Mouse (Mus musculus) lung, postnatal 0 days (tissue): ENCODE measurements around the gene Rhog. TPM values are rescaled to one million over a fixed set of nuclear protein-coding genes. Genes with fewer than 3 reads are reported as not detected.
A peak's percentile ranks its signal among the peaks of the same experiment; 100 is the strongest.

Source experiments
- ATAC-seq: fragments of 200-750 bp; cut with Nextera tagmentation; 2 replicates; pipeline ENCODE4 v1.8.0; 2017; ENCODE audit warnings: moderate library complexity
- DNase-seq: peaks from one replicate; pipeline ENCODE4 v3.0.0-alpha.2; 2016; ENCODE audit warnings: low spot score
- H3K27ac ChIP-seq: fragments of 300-500 bp; sonication (generic); 2 replicates; pipeline ENCODE4 v1.5.1; 2014; ENCODE audit warnings: antibody characterized with exemption, mild to moderate bottlenecking, low read length, mixed read lengths
- H3K27me3 ChIP-seq: fragments of 300-500 bp; sonication (generic); replicated peaks from 2 replicates; pipeline ENCODE4 v1.6.1; 2014; ENCODE audit warnings: low read length, mixed read lengths; ENCODE audit not compliant: insufficient read depth
- H3K36me3 ChIP-seq: fragments of 300-500 bp; sonication (generic); 2 replicates; pipeline ENCODE4 v1.6.1; 2014; ENCODE audit warnings: low read length, mixed read lengths; ENCODE audit not compliant: insufficient read depth
- H3K4me1 ChIP-seq: fragments of 300-500 bp; sonication (generic); 2 replicates; pipeline ENCODE4 v1.6.1; 2014; ENCODE audit warnings: antibody characterized with exemption, low read depth, low read length, mixed read lengths; ENCODE audit not compliant: insufficient read depth
- H3K4me2 ChIP-seq: fragments of 300-500 bp; sonication (generic); replicated peaks from 2 replicates; pipeline ENCODE4 v1.6.1; 2014; ENCODE audit warnings: low read depth, mild to moderate bottlenecking, low read length, moderate library complexity, mixed read lengths
- H3K4me3 ChIP-seq: fragments of 300-500 bp; sonication (generic); 2 replicates; pipeline ENCODE4 v1.5.1; 2014; ENCODE audit warnings: low read depth, low read length
- H3K9ac ChIP-seq: fragments of 300-500 bp; sonication (generic); replicated peaks from 2 replicates; pipeline ENCODE4 v1.6.1; 2014; ENCODE audit warnings: low read depth, mild to moderate bottlenecking
- H3K9me3 ChIP-seq: fragments of 300-500 bp; sonication (generic); 2 replicates; pipeline ENCODE4 v1.6.1; 2016; ENCODE audit warnings: low read length, mixed read lengths
- CTCF ChIP-seq: IDR thresholded peaks from 2 replicates; pipeline ENCODE4 v1.5.1; 2016; ENCODE audit warnings: antibody characterized with exemption, mild to moderate bottlenecking
- EP300 ChIP-seq: IDR thresholded peaks from 2 replicates; pipeline ENCODE4 v1.6.1; 2016; ENCODE audit warnings: antibody characterized with exemption, mild to moderate bottlenecking, control low read depth
- WGBS: fragments of 180-500 bp; shearing (Covaris S2); extraction: QIAGEN DNeasy Blood & Tissue Kit; methylation state at CpG from one replicate; pipeline ENCODE4 v1.1.7; 2014; 5-methylcytosine and 5-hydroxymethylcytosine counted together
- polyA plus RNA-seq: library from polyadenylated mRNA; unstranded; fragments of >200 nt; fragmentation: Nextera tagmentation; extraction: Ambion mirVana; gene quantifications from 2 replicates; pipeline ENCODE4 v1.2.1, GENCODE M21; 2015

The Rhog gene
- polyA plus RNA-seq, 1 experiment from 2014 or later: 141 TPM

GRCm38 (mm10) chr7:102258189-102258588, 2.3 kb upstream of the Rhog start:
- TF ChIP-seq EP300 (peak; percentile 47; the same call in 1 of the 2 replicates), CTCF (peak; percentile 86)
- DNase-seq: peak; percentile 87
- no peaks in the 10 kb centered on the region for H3K27me3 ChIP-seq
- ATAC-seq: peak; percentile 81
- H3K9me3 ChIP-seq: no peaks in the 10 kb centered on the region
- no peaks in the 10 kb centered on the region for H3K4me1 ChIP-seq
- no peak overlapping the region for H3K4me2 ChIP-seq
- 17% methylated on average over 4 of the region's 4 CpGs for WGBS
- H3K36me3 ChIP-seq: no peaks in the 10 kb centered on the region
- no peak overlapping the region for H3K27ac ChIP-seq
- no peak overlapping the region for H3K4me3 ChIP-seq
- H3K9ac ChIP-seq: no peak overlapping the region

DNA sequence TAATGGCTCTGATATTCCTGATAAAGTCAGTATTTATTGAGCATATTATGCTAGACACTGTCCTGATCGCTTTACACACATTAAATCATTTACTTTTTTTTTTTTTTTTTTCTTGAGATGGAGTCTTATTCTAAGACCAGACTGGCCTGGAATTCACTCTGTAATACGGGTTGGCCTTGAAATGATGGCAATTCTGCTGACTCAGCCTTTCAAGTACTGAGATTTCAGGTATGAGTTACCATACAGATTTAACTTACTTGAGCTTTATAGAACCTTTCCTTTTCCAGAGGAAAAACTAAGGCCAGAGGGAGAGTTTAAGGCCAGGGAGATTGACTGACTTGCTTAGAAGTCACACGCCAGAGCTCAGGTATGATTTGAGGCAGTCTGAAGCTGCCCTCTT, 782 bp upstream of the Rhog start:
- H3K27me3 ChIP-seq: no peaks in the 10 kb centered on the region
- no peak overlapping the region for H3K9ac ChIP-seq
- H3K27ac ChIP-seq: no peak overlapping the region
- no peak for ATAC-seq
- H3K4me2 ChIP-seq: no peak overlapping the region
- no peaks in the 10 kb centered on the region for H3K36me3 ChIP-seq
- 71% methylated on average over 3 of the region's 3 CpGs for WGBS
- no peaks in the 10 kb centered on the region for H3K4me1 ChIP-seq
- no peak overlapping the region for H3K4me3 ChIP-seq
- TF ChIP-seq CTCF: no peak
- no peak for TF ChIP-seq EP300
- no peak for DNase-seq
- no peaks in the 10 kb centered on the region for H3K9me3 ChIP-seq

DNA sequence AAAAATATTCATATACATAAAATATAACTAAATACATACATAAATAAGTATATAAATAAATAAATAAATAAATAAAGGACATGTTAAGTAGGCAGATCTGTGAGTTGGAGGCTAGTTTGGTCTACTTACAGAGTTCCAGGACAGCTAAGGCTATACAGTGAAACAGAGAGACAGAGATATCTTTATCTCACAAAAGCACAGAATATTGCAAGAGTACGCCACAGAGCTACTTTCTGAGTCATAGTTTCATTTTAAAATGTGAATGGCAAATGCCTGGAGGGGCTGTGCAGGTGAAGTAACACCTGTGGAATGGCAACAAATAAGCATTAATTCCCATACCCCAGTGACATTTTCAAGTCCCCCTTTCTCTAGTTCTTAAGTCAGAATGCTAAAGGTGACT, 2.2 kb downstream of the Rhog start:
- H3K36me3 ChIP-seq: no peaks in the 10 kb centered on the region
- H3K4me2 ChIP-seq: no peak overlapping the region
- H3K27ac ChIP-seq: no peak overlapping the region
- no peak overlapping the region for H3K9ac ChIP-seq
- ATAC-seq (no peak), DNase-seq (no peak)
- H3K27me3 ChIP-seq: no peaks in the 10 kb centered on the region
- 87% methylated on average over 1 of the region's 1 CpGs for WGBS
- no peak overlapping the region for H3K4me3 ChIP-seq
- TF ChIP-seq CTCF (no peak), EP300 (no peak)
- peaks cover 4% of the 10 kb centered on the region; the same call in 1 of the 2 replicates for H3K4me1 ChIP-seq
- H3K9me3 ChIP-seq: no peaks in the 10 kb centered on the region

- Histone ChIP-seq H3K27me3 (no peaks in the 10 kb centered on the region), H3K4me1 (peaks cover 30% of the 10 kb centered on the region), H3K36me3 (no peaks in the 10 kb centered on the region), H3K9ac (peak overlapping the region; percentile 95), H3K27ac (peak overlapping the region; percentile 99), H3K4me3 (peak overlapping the region; percentile 93), H3K9me3 (no peaks in the 10 kb centered on the region), H3K4me2 (peak overlapping the region; percentile 81)
- WGBS: under 1% methylated on average over 31 of the region's 33 CpGs
- TF ChIP-seq EP300 (no peak; the same call in 1 of the 2 replicates), CTCF (peak; percentile 87)
- peak; percentile 89 for ATAC-seq
- DNase-seq: peak; percentile 96
These were observed 5.1 kb downstream of the Rhog start for GRCm38 (mm10) chr7:102250631-102251214.

DNA sequence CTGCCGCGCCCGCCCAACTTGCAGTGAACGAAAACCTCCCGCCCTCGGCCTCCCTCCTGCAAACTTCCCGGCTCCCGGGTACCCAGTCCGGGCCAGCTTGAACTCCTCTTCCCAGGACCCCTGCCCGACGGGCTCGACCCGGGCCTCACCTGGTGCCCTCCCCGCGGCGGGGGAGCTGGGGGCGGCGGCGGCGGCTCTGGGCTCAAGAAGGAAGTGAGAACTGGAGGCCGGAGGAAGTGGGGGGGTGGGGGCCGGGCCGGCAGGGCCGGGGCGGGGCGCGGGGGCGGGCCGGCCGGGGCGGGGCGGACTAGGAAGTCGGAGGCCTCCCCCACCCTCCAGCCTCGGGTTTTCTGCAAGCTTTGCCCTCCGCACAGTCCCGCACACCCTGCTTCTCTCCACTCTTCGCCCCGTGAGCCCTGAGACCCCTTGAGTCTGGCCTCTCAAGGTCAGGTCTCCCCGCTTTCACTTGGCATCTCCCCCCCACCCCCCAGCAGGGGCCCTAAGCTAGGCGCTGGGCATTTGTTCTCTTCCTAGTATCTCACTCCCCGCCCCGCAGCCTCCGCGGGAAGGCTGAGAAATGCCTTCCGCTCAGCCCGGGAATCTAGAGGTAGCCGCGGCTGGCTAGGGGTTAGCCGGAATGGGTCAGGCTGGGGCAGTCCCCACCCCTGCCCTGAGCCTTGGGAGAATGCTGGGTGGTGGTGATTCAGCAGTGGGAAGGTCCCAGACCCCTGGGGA, 5.8 kb downstream of the Rhog start:
- peak; percentile 92 for DNase-seq
- WGBS: 1% methylated on average over 31 of the region's 49 CpGs

DNA sequence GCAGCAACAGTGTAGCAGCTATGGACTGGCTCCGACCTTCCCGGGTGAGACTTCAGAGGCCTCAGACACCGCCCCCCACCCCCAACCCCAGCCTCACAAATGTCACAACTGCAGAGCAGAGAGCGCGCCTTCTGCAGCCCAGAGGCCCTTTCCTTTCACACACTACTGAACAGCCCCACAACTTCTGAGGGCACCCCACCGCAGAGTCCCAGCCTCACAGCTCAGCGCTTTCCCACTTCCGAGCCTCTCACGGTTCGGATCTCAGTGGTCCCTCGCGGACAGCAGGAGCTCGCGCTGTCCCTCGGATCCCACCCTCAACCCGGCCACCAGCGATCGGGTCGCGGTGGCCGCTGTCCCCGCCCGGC, 6.3 kb downstream of the Rhog start:
- H3K36me3 ChIP-seq: no peaks in the 10 kb centered on the region
- TF ChIP-seq EP300: no peak
- TF ChIP-seq CTCF: no peak
- H3K9me3 ChIP-seq: no peaks in the 10 kb centered on the region
- peak; percentile 64 for DNase-seq
- H3K9ac ChIP-seq: peak overlapping the region; percentile 95
- peak; percentile 5 for ATAC-seq
- H3K4me1 ChIP-seq: peaks cover 42% of the 10 kb centered on the region
- peak overlapping the region; percentile 81 for H3K4me2 ChIP-seq
- no peaks in the 10 kb centered on the region for H3K27me3 ChIP-seq
- under 1% methylated on average over 23 of the region's 23 CpGs for WGBS
- H3K27ac ChIP-seq: peak overlapping the region; percentile 99
- H3K4me3 ChIP-seq: peak overlapping the region; percentile 93

More for the DNA sequence above, 5.8 kb downstream of the Rhog start:
- H3K9ac ChIP-seq: peak overlapping the region; percentile 95
- H3K4me2 ChIP-seq: peak overlapping the region; percentile 81
- peaks cover 36% of the 10 kb centered on the region for H3K4me1 ChIP-seq
- peak overlapping the region; percentile 99 for H3K27ac ChIP-seq
- H3K9me3 ChIP-seq: no peaks in the 10 kb centered on the region
- H3K36me3 ChIP-seq: no peaks in the 10 kb centered on the region
- peak; percentile 81 for ATAC-seq
- TF ChIP-seq CTCF: no peak; the same call in 1 of the 2 replicates
- no peak for TF ChIP-seq EP300
- no peaks in the 10 kb centered on the region for H3K27me3 ChIP-seq
- peak overlapping the region; percentile 93 for H3K4me3 ChIP-seq
